Mouse (Mus musculus) B cell, adult 2 months (primary cell): ENCODE measurements at regions not wholly inside any gene's neighbourhood (a gene's known extent, or its start where the extent isn't known, plus 50 kb on each side); places are given as distances from the start of the nearest gene placed in this dataset.

Experiments
- DNase-seq, 2 experiments: peaks; one replicate each; pipeline ENCODE4 v3.0.0; 2022

- DNase-seq = no peak
Observed at GRCm38 (mm10) chr2:75244311-75245033, 414.6 kb upstream of the Hnrnpa3 start.

- DNase-seq = no peak
Observed at GRCm38 (mm10) chr2:75245256-75245655, 413.8 kb upstream of the Hnrnpa3 start.

GRCm38 (mm10) chr2:75245662-75246061 is 413.4 kb upstream of the Hnrnpa3 start:
- DNase-seq = no peak

- no peak for DNase-seq
Observed at GRCm38 (mm10) chr2:75246082-75246743, 412.8 kb upstream of the Hnrnpa3 start.

GRCm38 (mm10) chr2:75248251-75248650 is 410.8 kb upstream of the Hnrnpa3 start:
- no peak for DNase-seq

- DNase-seq = no peak
Observed at GRCm38 (mm10) chr2:75250507-75250906, 408.6 kb upstream of the Hnrnpa3 start.

GRCm38 (mm10) chr2:75252829-75253228 is 406.2 kb upstream of the Hnrnpa3 start:
- DNase-seq = no peak

- DNase-seq = no peak
Observed at GRCm38 (mm10) chr2:75265218-75265617, 393.8 kb upstream of the Hnrnpa3 start.

GRCm38 (mm10) chr2:75265739-75266699 is 393.0 kb upstream of the Hnrnpa3 start:
- no peak for DNase-seq

- no peak for DNase-seq
Observed at GRCm38 (mm10) chr2:75267949-75268348, 391.1 kb upstream of the Hnrnpa3 start.

GRCm38 (mm10) chr2:75269446-75269845 is 389.6 kb upstream of the Hnrnpa3 start:
- no peak for DNase-seq

- no peak for DNase-seq
Observed at GRCm38 (mm10) chr2:75270115-75270514, 388.9 kb upstream of the Hnrnpa3 start.

GRCm38 (mm10) chr2:75287900-75288299 is 371.2 kb upstream of the Hnrnpa3 start:
- DNase-seq = no peak

- no peak for DNase-seq
Observed at GRCm38 (mm10) chr2:75291674-75292073, 367.4 kb upstream of the Hnrnpa3 start.

GRCm38 (mm10) chr2:75306821-75307220 is 352.2 kb upstream of the Hnrnpa3 start:
- DNase-seq = no peak

- DNase-seq = no peak
Observed at GRCm38 (mm10) chr2:75311191-75311590, 347.9 kb upstream of the Hnrnpa3 start.

- DNase-seq = peak; percentile 25 to 29
Observed at GRCm38 (mm10) chr2:75312246-75312645, 346.8 kb upstream of the Hnrnpa3 start.

- DNase-seq = no peak
Observed at GRCm38 (mm10) chr2:75315341-75315740, 343.7 kb upstream of the Hnrnpa3 start.

GRCm38 (mm10) chr2:75318190-75318589 is 340.9 kb upstream of the Hnrnpa3 start:
- no peak for DNase-seq

- no peak for DNase-seq
Observed at GRCm38 (mm10) chr2:75324146-75324749, 334.8 kb upstream of the Hnrnpa3 start.

GRCm38 (mm10) chr2:75329598-75329997 is 329.5 kb upstream of the Hnrnpa3 start:
- no peak for DNase-seq

- no peak for DNase-seq
Observed at GRCm38 (mm10) chr2:75341310-75341709, 317.8 kb upstream of the Hnrnpa3 start.

GRCm38 (mm10) chr2:75341726-75342280 is 317.3 kb upstream of the Hnrnpa3 start:
- DNase-seq = no peak
